Mouse (Mus musculus) heart, postnatal 0 days (tissue): ENCODE data around the gene Tfap2c.

ENCODE experiments used
- CTCF ChIP-seq: IDR thresholded peaks from 2 replicates; pipeline ENCODE4 v1.5.1; 2016; ENCODE audit warnings: antibody characterized with exemption, control low read depth, low read depth
- EP300 ChIP-seq: IDR thresholded peaks from 2 replicates; pipeline ENCODE4 v1.6.1; 2016; ENCODE audit warnings: antibody characterized with exemption, low read depth

DNA sequence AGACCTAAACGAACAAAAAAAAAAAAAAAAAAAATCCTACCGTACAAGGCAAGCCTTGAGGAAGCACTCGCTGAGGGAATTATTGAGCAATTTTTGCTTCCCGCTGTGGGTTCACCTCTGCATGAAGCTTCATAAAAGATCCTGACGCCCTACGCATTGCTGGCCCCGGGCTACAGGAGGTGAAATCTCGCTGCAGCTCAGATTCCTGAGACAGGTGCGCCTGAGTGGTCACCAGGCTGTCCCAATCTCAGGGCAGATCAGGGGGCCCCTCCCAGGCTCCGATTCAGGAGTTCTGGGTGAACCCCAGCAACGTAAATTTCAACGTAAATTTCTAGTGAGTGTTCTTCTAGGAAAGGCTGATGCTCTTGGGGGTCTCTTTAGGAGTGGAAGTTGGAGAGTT is 26.9 kb upstream of the Tfap2c start:
- TF ChIP-seq CTCF: no peak
- TF ChIP-seq EP300: no peak
